Mouse (Mus musculus): ENCODE measurements around the gene Icam4. TPM values are rescaled to one million over a fixed set of nuclear protein-coding genes. Genes with fewer than 3 reads are reported as not detected.
A peak's percentile ranks its signal among the peaks of the same experiment; 100 is the strongest.
"Not testable (repeated sequence)": the region's sequence is repeated elsewhere in the genome, so short reads cannot be mapped to it uniquely, and the experiment has no call there.

The Icam4 gene
- polyA plus RNA-seq, 1 experiment from 2014 or later: not detected

- no peak overlapping the region for H3K4me2 ChIP-seq
- peaks cover 14% of the 10 kb centered on the region for H3K4me1 ChIP-seq (replicated peaks)
- H3K27ac ChIP-seq (replicated peaks): no peak overlapping the region
- no peaks in the 10 kb centered on the region for H3K27me3 ChIP-seq
- H3K9ac ChIP-seq: no peak overlapping the region
- no peak overlapping the region for H3K4me3 ChIP-seq
- no peaks in the 10 kb centered on the region for H3K9me3 ChIP-seq
- H3K36me3 ChIP-seq: peaks cover 9% of the 10 kb centered on the region
- no peak for ATAC-seq (ENCODE audit: low FRiP score, low read depth)
These were observed 28.4 kb upstream of the Icam4 start for GRCm38 (mm10) chr9:21000811-21001210.

- Histone ChIP-seq H3K36me3 (peaks cover 18% of the 10 kb centered on the region), H3K4me1 (replicated peaks) (peaks cover 14% of the 10 kb centered on the region), H3K9me3 (no peaks in the 10 kb centered on the region), H3K4me3 (no peak overlapping the region), H3K27me3 (no peaks in the 10 kb centered on the region), H3K9ac (no peak overlapping the region), H3K4me2 (peak overlapping the region; percentile 73), H3K27ac (replicated peaks) (no peak overlapping the region)
- ATAC-seq (ENCODE audit: low FRiP score, low read depth): no peak
- 75% methylated on average over 6 of the region's 6 CpGs for WGBS
These were observed 27.4 kb upstream of the Icam4 start for GRCm38 (mm10) chr9:21001651-21002200.

GRCm38 (mm10) chr9:21002270-21002626, 26.9 kb upstream of the Icam4 start:
- Histone ChIP-seq H3K4me3 (peak overlapping the region; percentile 69), H3K9me3 (no peaks in the 10 kb centered on the region), H3K27ac (replicated peaks) (peak overlapping the region; percentile 81), H3K36me3 (peaks cover 23% of the 10 kb centered on the region), H3K4me2 (peak overlapping the region; percentile 73), H3K27me3 (no peaks in the 10 kb centered on the region), H3K9ac (peak overlapping the region; percentile 63), H3K4me1 (replicated peaks) (peaks cover 14% of the 10 kb centered on the region)
- 9% methylated on average over 7 of the region's 7 CpGs for WGBS
- ATAC-seq (ENCODE audit: low FRiP score, low read depth): peak; percentile 54; the same call in 1 of the 2 replicates

GRCm38 (mm10) chr9:21002627-21003551, 26.3 kb upstream of the Icam4 start, which contains the start of gene Mrpl4:
TSS of gene Mrpl4 (plus strand) at chr9:21002738.
- under 1% methylated on average over 72 of the region's 72 CpGs for WGBS
- Histone ChIP-seq H3K4me3 (peak within 1 kb of the TSS; percentile 69), H3K9ac (peak within 1 kb of the TSS; percentile 63), H3K27me3 (no peaks in the 10 kb centered on the region), H3K9me3 (no peaks in the 10 kb centered on the region), H3K4me2 (peak within 1 kb of the TSS; percentile 73), H3K27ac (replicated peaks) (peak within 1 kb of the TSS; percentile 81), H3K36me3 (peaks cover 29% of the 10 kb centered on the region), H3K4me1 (replicated peaks) (peaks cover 14% of the 10 kb centered on the region)
- peak; percentile 92 for ATAC-seq (ENCODE audit: low FRiP score, low read depth)

- Histone ChIP-seq H3K4me3 (no peak overlapping the region), H3K4me2 (no peak overlapping the region), H3K27ac (replicated peaks) (no peak overlapping the region), H3K9me3 (no peaks in the 10 kb centered on the region), H3K4me1 (replicated peaks) (peaks cover 14% of the 10 kb centered on the region), H3K27me3 (0 out of 2 replicates have a peak, but pooled peaks cover 3% of the 10 kb centered on the region), H3K36me3 (peaks cover 44% of the 10 kb centered on the region), H3K9ac (no peak overlapping the region)
- 93% methylated on average over 10 of the region's 10 CpGs for WGBS
- no peak for ATAC-seq (ENCODE audit: low FRiP score, low read depth)
These were observed 21.7 kb upstream of the Icam4 start for GRCm38 (mm10) chr9:21007313-21007952.

- Histone ChIP-seq H3K4me2 (no peak overlapping the region), H3K4me3 (no peak overlapping the region), H3K27ac (replicated peaks) (no peak overlapping the region), H3K4me1 (replicated peaks) (peaks cover 14% of the 10 kb centered on the region), H3K9ac (no peak overlapping the region), H3K36me3 (peaks cover 44% of the 10 kb centered on the region), H3K27me3 (peaks cover 3% of the 10 kb centered on the region; the same call in 1 of the 2 replicates), H3K9me3 (no peaks in the 10 kb centered on the region)
- 84% methylated on average over 7 of the region's 7 CpGs for WGBS
- ATAC-seq (ENCODE audit: low FRiP score, low read depth): no peak
These were observed 21.2 kb upstream of the Icam4 start for GRCm38 (mm10) chr9:21008007-21008406.

- Histone ChIP-seq H3K9me3 (no peaks in the 10 kb centered on the region), H3K4me1 (replicated peaks) (peaks cover 6% of the 10 kb centered on the region), H3K27me3 (peaks cover 26% of the 10 kb centered on the region), H3K9ac (no peak overlapping the region), H3K27ac (replicated peaks) (no peak overlapping the region), H3K4me3 (no peak overlapping the region), H3K36me3 (peaks cover 37% of the 10 kb centered on the region), H3K4me2 (no peak overlapping the region)
- no peak for ATAC-seq (ENCODE audit: low FRiP score, low read depth)
- WGBS: 69% methylated on average over 2 of the region's 2 CpGs
These were observed 18.8 kb upstream of the Icam4 start for GRCm38 (mm10) chr9:21010362-21010761.

- H3K4me2 ChIP-seq; ATAC-seq (ENCODE audit: low FRiP score, low read depth); H3K27ac ChIP-seq (replicated peaks); H3K4me3 ChIP-seq; H3K9ac ChIP-seq; H3K9me3 ChIP-seq: not testable (repeated sequence)
- WGBS: 77% methylated on average over 9 of the region's 9 CpGs
- Histone ChIP-seq H3K27me3 (peaks cover 33% of the 10 kb centered on the region), H3K4me1 (replicated peaks) (peaks cover 12% of the 10 kb centered on the region), H3K36me3 (peaks cover 33% of the 10 kb centered on the region)
These were observed 18.1 kb upstream of the Icam4 start for GRCm38 (mm10) chr9:21010939-21011541.

GRCm38 (mm10) chr9:21011846-21012312, 17.3 kb upstream of the Icam4 start:
- no peak overlapping the region for H3K4me2 ChIP-seq
- H3K9me3 ChIP-seq: no peaks in the 10 kb centered on the region
- H3K36me3 ChIP-seq: peaks cover 25% of the 10 kb centered on the region
- WGBS: 73% methylated on average over 5 of the region's 5 CpGs
- H3K4me1 ChIP-seq (replicated peaks): peaks cover 12% of the 10 kb centered on the region
- peaks cover 40% of the 10 kb centered on the region for H3K27me3 ChIP-seq
- H3K27ac ChIP-seq (replicated peaks): no peak overlapping the region; the same call in 1 of the 2 replicates
- no peak for ATAC-seq (ENCODE audit: low FRiP score, low read depth)
- no peak overlapping the region for H3K4me3 ChIP-seq
- H3K9ac ChIP-seq: no peak overlapping the region

- Histone ChIP-seq H3K4me3 (no peak overlapping the region), H3K4me2 (no peak overlapping the region), H3K27ac (replicated peaks) (no peak overlapping the region; the same call in 1 of the 2 replicates), H3K9me3 (no peaks in the 10 kb centered on the region), H3K27me3 (peaks cover 45% of the 10 kb centered on the region), H3K36me3 (peaks cover 20% of the 10 kb centered on the region), H3K4me1 (replicated peaks) (peaks cover 12% of the 10 kb centered on the region), H3K9ac (no peak overlapping the region)
- ATAC-seq (ENCODE audit: low FRiP score, low read depth): no peak
- WGBS: 60% methylated on average over 1 of the region's 1 CpGs
These were observed 16.8 kb upstream of the Icam4 start for GRCm38 (mm10) chr9:21012368-21012767.

GRCm38 (mm10) chr9:21014691-21015570, 14.2 kb upstream of the Icam4 start:
- Histone ChIP-seq H3K4me2 (peak overlapping the region; percentile 50), H3K4me1 (replicated peaks) (peaks cover 12% of the 10 kb centered on the region), H3K36me3 (no peaks in the 10 kb centered on the region), H3K4me3 (peak overlapping the region; percentile 25), H3K9ac (no peak overlapping the region; the same call in 1 of the 2 replicates), H3K9me3 (no peaks in the 10 kb centered on the region), H3K27me3 (peaks cover 59% of the 10 kb centered on the region), H3K27ac (replicated peaks) (no peak overlapping the region)
- ATAC-seq (ENCODE audit: low FRiP score, low read depth): 0 out of 2 replicates have a peak, but pooled peaks have one; percentile 41
- 1% methylated on average over 29 of the region's 29 CpGs for WGBS
